Mouse (Mus musculus) bone marrow macrophage, adult 2 months (primary cell): ENCODE measurements around the gene Ano5. TPM values are rescaled to one million over a fixed set of nuclear protein-coding genes. Genes with fewer than 3 reads are reported as not detected.

ENCODE experiments used
- H3K27ac ChIP-seq: 2 replicates; pipeline ENCODE4 v1.5.1; 2012; ENCODE audit warnings: low read depth, low read length; ENCODE audit not compliant: insufficient read depth
- H3K4me1 ChIP-seq: 2 replicates; pipeline ENCODE4 v1.6.1; 2012; ENCODE audit warnings: low read length; ENCODE audit not compliant: control insufficient read depth, insufficient read depth
- H3K4me3 ChIP-seq: 2 replicates; pipeline ENCODE4 v1.5.1; 2012; ENCODE audit warnings: mild to moderate bottlenecking, low read length, moderate library complexity; ENCODE audit not compliant: insufficient read depth
- CTCF ChIP-seq: IDR thresholded peaks from 2 replicates; pipeline ENCODE4 v1.5.1; 2012; ENCODE audit warnings: low read depth, mild to moderate bottlenecking, low read length, moderate library complexity
- POLR2A ChIP-seq: IDR thresholded peaks from 2 replicates; pipeline ENCODE4 v1.6.1; 2012; ENCODE audit warnings: mild to moderate bottlenecking, low read depth, low read length, borderline replicate concordance
- polyA plus RNA-seq: library from polyadenylated mRNA; stranded (reverse); fragments of >200 nt; gene quantifications from 2 replicates; pipeline ENCODE4 v1.2.4, GENCODE M21; 2012; ENCODE audit not compliant: missing spikeins, insufficient read depth, insufficient read length

The Ano5 gene
- not detected in 2 replicates for polyA plus RNA-seq

- no peak within 1 kb of the TSS for H3K4me3 ChIP-seq
- TF ChIP-seq POLR2A (no peak), CTCF (no peak)
- no peak within 1 kb of the TSS for H3K27ac ChIP-seq
- no peaks in the 10 kb centered on the region for H3K4me1 ChIP-seq
These were observed at the start of gene Ano5 for GRCm38 (mm10) chr7:51510671-51511651. Gene Ano5, plus strand, starts transcription at chr7:51511029.

GRCm38 (mm10) chr7:51499396-51499795 is 11.4 kb upstream of the Ano5 start:
- no peak overlapping the region for H3K4me3 ChIP-seq
- no peaks in the 10 kb centered on the region for H3K4me1 ChIP-seq
- no peak for TF ChIP-seq CTCF
- TF ChIP-seq POLR2A, result no peak
- no peak overlapping the region for H3K27ac ChIP-seq

- no peaks in the 10 kb centered on the region for H3K4me1 ChIP-seq
- no peak overlapping the region for H3K4me3 ChIP-seq
- no peak overlapping the region for H3K27ac ChIP-seq
- no peak for TF ChIP-seq POLR2A
- TF ChIP-seq CTCF, result no peak
These were observed 6.9 kb upstream of the Ano5 start for GRCm38 (mm10) chr7:51503940-51504339.

GRCm38 (mm10) chr7:51510147-51510546 is 682 bp upstream of the Ano5 start:
- Histone ChIP-seq H3K27ac (no peak overlapping the region), H3K4me3 (no peak overlapping the region)
- TF ChIP-seq POLR2A, result no peak
- TF ChIP-seq CTCF, result no peak

GRCm38 (mm10) chr7:51539344-51539743 is 28.5 kb downstream of the Ano5 start:
- no peaks in the 10 kb centered on the region for H3K4me1 ChIP-seq
- no peak for TF ChIP-seq CTCF
- no peak for TF ChIP-seq POLR2A
- no peak overlapping the region for H3K27ac ChIP-seq
- H3K4me3 ChIP-seq, result no peak overlapping the region

More at GRCm38 (mm10) chr7:51510147-51510546, 682 bp upstream of the Ano5 start:
- no peaks in the 10 kb centered on the region for H3K4me1 ChIP-seq

- H3K4me3 ChIP-seq, result no peak overlapping the region
- H3K27ac ChIP-seq, result no peak overlapping the region
- no peaks in the 10 kb centered on the region for H3K4me1 ChIP-seq
- TF ChIP-seq POLR2A (no peak), CTCF (no peak)
These were observed 29.9 kb downstream of the Ano5 start for GRCm38 (mm10) chr7:51540736-51541135.

GRCm38 (mm10) chr7:51600021-51600420 is 89.2 kb downstream of the Ano5 start:
- no peak overlapping the region for H3K4me3 ChIP-seq
- no peak overlapping the region for H3K27ac ChIP-seq
- TF ChIP-seq CTCF, result no peak
- no peak for TF ChIP-seq POLR2A
- no peaks in the 10 kb centered on the region for H3K4me1 ChIP-seq

- TF ChIP-seq POLR2A (no peak), CTCF (no peak)
These were observed 92.9 kb downstream of the Ano5 start for GRCm38 (mm10) chr7:51603741-51604140.

GRCm38 (mm10) chr7:51614404-51614803 is 103.6 kb downstream of the Ano5 start:
- no peak for TF ChIP-seq CTCF
- TF ChIP-seq POLR2A, result no peak
- Histone ChIP-seq H3K4me1 (no peaks in the 10 kb centered on the region), H3K4me3 (no peak overlapping the region), H3K27ac (no peak overlapping the region)

More at GRCm38 (mm10) chr7:51603741-51604140, 92.9 kb downstream of the Ano5 start:
- no peak overlapping the region for H3K4me3 ChIP-seq
- no peaks in the 10 kb centered on the region for H3K4me1 ChIP-seq
- H3K27ac ChIP-seq, result no peak overlapping the region

- Histone ChIP-seq H3K4me1 (no peaks in the 10 kb centered on the region), H3K4me3 (no peak overlapping the region), H3K27ac (no peak overlapping the region)
- no peak for TF ChIP-seq POLR2A
- no peak for TF ChIP-seq CTCF
These were observed 107.1 kb downstream of the Ano5 start for GRCm38 (mm10) chr7:51617941-51618340.
